Mouse (Mus musculus) T-helper 1 cell (primary cell): Measurements from ENCODE around the gene Sqstm1.

Experiments used
- in situ Hi-C: fragments of 300-600 bp; cut with MboI, MseI; formaldehyde crosslinking; loops from one replicate; pipeline ENCODE4 v1.15.1; 2025; ENCODE audit warnings: high pct_unique_total_duplicates

The Sqstm1 gene

GRCm38 (mm10) chr11:50230481-50231304 is 20.1 kb upstream of the Sqstm1 start:
- in situ Hi-C loops, result no loop called here

GRCm38 (mm10) chr11:50229252-50229910 is 18.8 kb upstream of the Sqstm1 start:
- in situ Hi-C loops, result loop anchor here (5.0 kb wide), 2 partner anchors 67 to 247 kb away; no protein-coding TSS in a partner anchor

DNA sequence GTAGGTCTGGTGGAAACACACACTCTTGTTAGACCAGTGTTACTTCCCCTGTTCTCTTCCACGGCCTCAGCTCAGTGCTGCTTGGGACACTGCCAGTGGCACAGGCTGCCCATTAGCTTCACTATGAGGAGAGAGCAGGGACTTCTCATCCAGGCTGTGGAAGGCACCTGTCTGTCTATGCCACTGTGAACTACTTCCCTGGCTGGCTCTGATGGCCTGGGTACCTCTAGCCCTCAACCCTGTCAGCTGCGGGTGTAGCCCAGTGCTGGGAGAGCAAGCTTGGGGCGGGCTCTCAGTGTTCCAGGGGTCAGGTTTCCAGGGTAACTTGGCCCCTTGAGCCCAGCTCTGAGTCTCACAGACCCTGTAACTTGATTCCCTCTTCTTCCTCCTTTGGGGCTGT is 18.1 kb upstream of the Sqstm1 start:
- in situ Hi-C loops, result loop anchor here (5.0 kb wide), 2 partner anchors 66 to 246 kb away; no protein-coding TSS in a partner anchor

GRCm38 (mm10) chr11:50227736-50228135 is 17.1 kb upstream of the Sqstm1 start:
- in situ Hi-C loops, result loop anchor here (5.0 kb wide), 2 partner anchors 65 to 245 kb away; no protein-coding TSS in a partner anchor

DNA sequence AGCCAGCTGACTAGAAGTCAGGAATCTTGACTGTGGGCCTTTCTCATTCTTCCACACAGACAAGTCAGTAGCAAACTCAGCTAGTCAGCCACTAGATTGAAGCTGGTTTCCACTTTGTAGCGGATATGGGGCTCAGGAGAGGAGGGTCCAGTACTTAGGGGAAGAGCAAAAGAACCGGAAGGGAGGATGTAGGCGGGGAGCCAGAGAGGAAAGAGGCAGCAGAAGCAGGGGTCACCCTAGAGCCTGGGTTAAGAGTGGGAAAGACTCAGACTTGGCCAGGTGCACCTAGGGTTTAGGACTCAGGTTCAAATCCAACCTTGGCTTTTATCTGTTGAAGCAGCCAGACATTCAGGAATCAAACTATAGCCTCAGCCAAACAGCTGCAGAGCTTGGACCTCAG is 16.6 kb upstream of the Sqstm1 start:
- in situ Hi-C loops, result loop anchor here (5.0 kb wide), 2 partner anchors 65 to 245 kb away; no protein-coding TSS in a partner anchor

DNA sequence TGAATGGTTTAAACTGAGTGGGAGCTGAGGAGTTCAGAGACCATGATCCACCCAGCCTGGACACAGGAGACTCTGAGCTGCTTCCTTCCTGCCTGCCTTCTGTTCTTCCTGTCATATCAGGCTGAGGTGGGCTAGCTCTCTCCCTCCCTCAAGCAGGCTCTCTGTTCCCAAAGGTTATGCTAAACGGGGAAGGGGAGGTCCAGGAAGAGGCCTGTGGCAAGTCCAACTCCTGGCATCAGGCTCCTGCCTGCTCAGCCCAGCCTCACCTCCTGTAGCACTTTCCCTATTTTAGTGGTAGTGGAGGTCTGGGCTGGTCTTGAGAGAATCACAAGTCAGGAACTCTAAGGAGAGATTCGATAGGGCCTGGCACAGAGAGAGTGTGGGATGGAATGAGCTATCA is 15.8 kb upstream of the Sqstm1 start:
- in situ Hi-C loops, result loop anchor here (5.0 kb wide), 2 partner anchors 64 to 244 kb away; no protein-coding TSS in a partner anchor

DNA sequence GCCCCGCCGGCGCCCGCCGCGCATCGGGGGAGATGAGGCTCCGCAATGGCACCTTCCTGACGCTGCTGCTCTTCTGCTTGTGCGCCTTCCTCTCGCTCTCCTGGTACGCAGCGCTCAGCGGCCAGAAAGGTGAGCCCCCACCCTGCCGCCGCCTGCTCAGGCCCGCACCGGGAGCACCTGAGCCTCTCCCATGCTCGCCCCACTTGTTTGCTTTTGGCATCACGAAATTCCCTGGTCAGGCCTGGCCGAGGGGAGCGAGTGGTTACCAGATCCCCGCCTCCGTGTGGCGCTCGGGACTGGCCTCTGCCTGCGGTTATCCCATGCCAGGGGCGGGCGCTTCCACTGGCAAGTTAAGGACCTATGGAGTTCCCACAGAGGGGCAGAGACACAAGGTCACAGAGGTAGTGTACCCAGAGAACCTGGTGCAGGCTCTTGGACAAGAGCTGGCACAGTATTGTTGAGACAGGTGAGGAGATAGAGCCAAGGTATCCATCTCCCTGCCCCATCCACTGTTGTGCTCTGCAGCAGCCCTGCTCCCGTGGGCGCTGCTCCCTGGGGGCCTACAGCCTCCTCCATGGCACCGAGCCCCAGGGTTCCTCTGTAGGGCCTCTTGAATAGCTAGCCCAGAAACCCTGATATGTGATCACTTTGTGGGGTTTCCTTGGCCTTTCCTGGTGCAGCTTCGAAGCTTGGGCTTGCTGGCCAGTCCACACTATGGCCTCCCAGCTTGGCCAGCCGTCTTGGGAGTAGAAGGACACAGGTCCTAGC is 15.2 kb upstream of the Sqstm1 start:
- in situ Hi-C loops, result loop anchor here (5.0 kb wide), 2 partner anchors 63 to 243 kb away; no protein-coding TSS in a partner anchor

DNA sequence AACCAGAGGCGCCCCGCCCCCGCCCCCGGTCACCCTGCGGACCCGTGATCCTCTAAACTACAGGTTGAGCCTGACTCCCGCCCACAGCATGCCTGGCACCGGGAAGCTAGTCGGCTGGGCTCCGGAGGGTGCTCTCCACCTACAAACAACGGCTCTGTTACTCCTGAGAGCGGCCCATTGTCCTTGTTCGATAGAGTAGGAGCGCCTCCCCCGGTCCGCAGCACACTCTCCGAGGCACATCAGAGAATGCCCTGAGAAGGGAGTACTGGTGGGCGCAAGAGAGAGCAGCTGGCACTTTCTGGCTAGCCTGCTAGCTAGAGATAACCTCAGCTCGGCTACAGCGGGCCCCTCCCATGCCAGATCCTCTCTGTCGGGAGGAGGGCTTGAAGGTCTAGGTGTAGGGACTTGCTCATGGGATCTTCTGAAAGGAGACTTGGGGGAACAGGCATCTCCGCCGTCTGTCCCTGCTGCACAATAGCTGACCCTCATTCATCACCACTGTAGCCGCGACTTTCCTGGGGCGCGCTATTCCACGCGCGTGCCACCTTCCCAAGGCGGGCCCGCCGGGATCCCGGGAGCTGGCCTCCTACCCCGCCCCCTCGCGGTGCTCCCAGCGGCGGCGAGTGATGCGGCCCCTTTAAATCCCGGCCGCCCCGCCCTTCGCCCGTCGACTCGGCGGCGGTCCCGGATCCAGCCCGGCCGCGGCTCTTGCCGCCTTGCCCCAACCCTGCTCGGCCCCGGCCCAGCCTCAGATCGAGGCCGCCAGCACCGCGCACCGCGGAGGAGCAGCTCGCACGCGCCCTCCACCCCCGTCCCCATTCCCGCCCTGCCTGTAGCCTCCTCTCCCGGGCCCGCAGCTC is 14.3 kb upstream of the Sqstm1 start:
- in situ Hi-C loops, result loop anchor here (5.0 kb wide), 2 partner anchors 63 to 243 kb away; no protein-coding TSS in a partner anchor

- in situ Hi-C loops, result no loop called here
These were observed 13.4 kb upstream of the Sqstm1 start for GRCm38 (mm10) chr11:50223783-50224662.

DNA sequence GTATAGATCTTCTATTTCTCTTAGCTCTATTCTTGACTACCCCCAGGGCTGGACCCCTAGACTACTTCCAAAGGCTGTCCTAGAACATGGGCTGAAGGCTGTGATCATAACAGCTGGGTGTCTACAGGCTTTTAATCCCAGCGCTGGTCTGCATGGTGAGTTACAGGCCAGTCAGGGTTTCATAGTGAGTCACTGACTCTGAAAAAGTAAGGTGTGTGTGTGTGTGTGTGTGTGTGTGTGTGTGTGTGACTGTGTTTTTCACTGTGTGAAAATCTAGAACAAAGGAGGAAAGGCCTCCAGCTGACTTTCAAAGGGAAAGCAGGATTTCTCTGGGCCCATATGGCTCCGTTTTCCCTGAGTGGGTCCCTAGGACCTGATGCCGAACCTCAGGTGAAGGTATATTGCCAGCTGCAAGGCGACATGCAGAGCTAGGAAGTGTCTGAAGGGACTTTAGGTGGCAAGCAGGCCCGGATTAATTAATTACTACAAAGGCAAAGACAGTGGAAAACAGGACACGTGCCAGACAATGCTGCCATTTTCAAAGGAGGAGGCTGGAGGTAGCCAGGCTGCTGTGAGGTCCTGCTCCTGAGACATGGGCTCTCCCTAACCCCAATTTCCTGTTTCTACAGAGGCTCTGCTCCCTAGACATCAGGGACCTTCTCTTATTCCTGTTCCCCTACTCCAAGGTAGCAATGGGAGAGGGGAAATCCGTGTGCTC is 12.1 kb upstream of the Sqstm1 start:
- in situ Hi-C loops, result no loop called here

DNA sequence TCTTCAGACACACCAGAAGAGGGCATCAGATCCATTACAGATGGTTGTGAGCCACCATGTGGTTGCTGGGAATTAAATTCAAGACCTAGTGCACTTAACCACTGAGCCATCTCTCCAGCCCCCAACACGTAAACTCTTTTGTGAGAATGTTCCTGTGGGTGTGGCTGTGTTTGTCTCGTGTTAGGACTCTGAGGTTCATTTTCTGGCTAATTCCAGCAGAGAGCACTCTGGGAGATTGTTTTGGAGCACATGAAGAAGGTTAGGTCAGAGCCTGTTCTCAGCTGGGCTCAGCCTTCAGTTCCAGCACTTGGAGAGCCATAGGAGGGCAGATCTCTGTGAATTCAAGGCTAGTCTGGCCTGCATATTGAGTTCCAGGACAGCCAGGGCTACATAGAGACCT is 9.2 kb upstream of the Sqstm1 start:
- in situ Hi-C loops, result loop anchor here (10.0 kb wide), 1 partner anchor 1345 kb away; the partner anchor contains the start of gene Irgm1

DNA sequence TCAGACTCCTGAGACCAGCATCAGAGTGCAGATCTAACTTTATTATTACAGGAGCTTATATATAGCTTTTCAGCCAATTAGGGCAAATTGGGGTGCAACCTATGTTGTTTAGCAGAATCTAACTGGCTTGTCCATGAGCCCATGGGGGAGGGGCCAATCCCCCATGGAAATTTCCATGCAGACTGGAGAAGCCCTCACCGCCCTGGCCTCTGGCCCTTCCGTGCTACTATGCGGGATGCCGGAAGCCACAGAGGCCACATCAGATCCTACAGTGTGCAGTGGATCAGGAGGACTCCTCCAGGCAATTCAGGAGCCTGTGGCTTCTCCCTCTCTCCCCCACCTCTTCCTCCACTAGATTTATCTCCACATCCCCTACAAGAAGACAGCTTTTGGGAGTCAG is 7.2 kb upstream of the Sqstm1 start:
- in situ Hi-C loops, result loop anchor here (10.0 kb wide), 1 partner anchor 1343 kb away; the partner anchor contains the start of gene Irgm1

DNA sequence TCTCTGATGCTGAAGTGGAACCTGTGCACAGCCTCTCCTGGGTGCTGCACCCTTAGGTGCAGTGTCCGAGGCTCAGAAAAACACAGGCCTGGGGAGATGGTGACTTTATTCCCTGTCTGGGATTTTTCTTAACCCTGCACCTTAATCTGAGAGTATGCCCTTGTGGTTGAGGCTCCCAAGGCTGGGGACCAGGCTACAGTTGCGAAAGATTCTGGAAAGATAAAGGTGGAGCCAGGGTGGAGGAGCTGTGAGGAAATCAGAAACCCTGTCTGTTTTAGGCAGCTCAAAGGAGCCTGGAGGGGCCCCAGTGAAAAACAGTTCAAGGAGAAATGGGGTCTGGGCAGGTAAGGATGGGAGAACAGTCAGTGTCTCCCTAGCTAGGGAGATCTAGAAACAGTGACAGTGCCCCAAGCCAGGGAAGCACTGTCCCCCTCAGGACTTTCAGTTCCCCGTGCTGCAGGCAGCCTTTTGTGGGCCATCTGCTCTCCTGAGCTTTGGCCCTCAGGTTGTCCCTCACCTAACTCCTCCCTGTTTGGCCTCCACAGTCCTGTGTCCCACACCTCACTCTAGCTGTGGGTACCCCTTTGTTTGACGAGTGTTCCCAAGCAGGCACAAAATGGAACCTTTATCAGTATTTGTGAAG is 6.2 kb upstream of the Sqstm1 start:
- in situ Hi-C loops, result loop anchor here (10.0 kb wide), 1 partner anchor 1342 kb away; the partner anchor contains the start of gene Irgm1

DNA sequence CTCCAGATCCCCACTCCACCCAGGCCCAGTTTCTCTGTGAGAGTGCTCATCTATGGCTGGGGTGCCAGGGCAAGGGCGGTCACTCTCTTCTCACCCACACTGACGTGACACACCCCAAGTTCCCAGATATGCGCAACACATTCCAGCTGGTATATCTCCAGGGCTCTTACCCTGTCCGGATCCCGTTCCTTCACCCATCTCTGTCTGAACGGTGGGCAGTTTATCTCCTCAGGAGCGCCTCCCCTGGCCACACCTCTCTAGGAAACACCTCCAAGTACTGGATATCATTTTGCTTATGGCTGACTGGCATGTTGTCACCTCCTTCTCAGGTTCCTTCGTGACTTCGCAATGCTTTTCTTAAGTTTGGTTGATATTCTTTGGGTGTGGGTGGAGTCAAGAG is 5.0 kb upstream of the Sqstm1 start:
- in situ Hi-C loops, result loop anchor here (10.0 kb wide), 1 partner anchor 1341 kb away; the partner anchor contains the start of gene Irgm1

GRCm38 (mm10) chr11:50214631-50215030 is 4.0 kb upstream of the Sqstm1 start:
- in situ Hi-C loops, result loop anchor here (10.0 kb wide), 1 partner anchor 1340 kb away; the partner anchor contains the start of gene Irgm1

DNA sequence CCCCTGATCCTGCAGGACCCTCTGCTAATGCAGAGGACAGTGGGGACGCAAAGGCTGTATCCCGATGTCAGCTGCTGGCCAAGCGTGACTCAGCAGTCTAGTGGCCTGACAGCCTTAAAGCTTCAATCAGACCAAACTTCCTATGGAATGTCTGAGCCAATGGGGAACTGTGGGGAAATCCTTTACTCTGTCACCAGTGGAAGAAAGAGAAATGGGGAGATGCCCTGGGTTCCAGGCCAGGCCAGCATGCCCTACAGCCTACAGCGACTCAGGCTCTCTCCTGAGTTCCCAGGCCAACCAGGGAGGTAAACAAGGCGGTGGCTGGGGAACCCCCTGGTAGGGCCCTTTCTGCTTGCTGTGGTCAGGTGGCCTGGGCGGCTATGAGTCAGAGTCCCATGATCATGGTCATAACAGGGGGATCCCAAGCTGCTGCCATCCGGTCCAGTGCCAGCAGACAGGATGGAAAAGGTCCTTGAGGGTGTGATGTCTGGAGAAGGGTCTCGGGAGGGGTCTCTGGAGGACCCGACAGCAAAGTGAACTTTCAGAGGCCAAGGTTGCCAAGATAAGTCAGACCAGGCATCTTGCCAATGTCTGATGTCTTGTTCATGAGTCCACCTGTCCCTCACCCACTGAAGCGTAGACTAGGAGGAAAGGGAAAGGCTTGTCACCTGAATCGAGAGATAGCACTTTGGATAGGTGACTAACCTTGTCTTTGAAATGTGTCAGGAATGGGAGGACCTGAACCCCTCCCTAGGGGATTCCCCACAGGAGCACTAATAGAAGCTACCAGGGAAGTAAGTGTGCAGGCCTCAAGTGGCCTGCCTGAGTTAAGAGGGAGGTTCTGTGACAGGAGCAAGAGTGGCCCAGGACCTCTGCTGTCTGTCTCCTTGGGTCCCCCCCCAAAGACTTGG is 2.5 kb upstream of the Sqstm1 start:
- in situ Hi-C loops, result loop anchor here (10.0 kb wide), 1 partner anchor 1338 kb away; the partner anchor contains the start of gene Irgm1
